Mouse (Mus musculus) retina, postnatal 7 days (tissue): ENCODE data around the gene Ncoa5.

Experiments
- DNase-seq: peaks from one replicate; pipeline ENCODE4 v3.0.0-alpha.2; 2012; ENCODE audit warnings: low read depth, low spot score

Ncoa5 gene

DNA sequence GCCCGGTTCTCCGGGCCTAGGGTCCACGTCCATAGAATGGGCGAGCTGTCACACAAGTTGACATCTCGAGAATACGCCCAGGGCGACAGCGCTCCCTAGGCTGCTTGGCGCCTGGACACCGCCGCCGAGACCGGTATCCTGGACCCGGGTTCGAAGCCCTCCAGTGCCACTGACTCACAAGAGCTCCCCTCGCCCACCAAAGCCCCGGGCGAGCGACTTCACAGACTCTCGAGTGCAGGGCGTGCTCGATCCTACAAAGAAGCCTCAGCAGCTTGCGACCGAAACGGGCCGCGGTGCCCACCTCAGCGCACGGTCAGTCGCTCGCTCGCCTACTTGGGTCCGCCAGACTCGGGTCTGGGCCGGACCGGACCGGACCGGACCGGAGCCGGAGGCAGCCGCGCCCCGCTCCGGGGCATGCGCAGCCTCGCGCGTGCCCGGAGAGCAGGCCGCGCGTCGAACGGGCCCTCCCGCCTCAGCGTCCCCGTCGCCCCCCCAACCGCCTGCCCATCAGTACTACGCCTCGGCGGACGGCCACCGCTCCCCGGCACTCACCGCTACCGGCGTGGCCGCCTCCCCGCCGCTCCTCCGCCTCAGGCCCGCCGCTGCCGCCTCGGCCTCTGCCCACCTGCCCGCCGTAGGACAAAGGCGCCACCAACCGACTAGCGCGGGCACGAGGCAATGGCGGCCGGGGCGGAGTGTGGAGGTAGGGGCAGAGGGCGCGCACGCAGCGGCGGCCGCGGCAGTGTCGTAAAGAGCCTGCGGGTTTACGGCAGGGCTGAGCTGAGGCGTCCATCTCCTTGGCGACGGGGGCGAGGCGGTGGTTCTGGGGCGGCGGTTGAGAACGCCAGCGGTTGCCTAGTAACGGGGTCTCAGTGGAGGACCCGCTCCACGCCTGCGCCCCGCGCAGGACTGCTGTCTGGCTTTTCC lies at the start of gene Ncoa5:
Gene Ncoa5, minus strand, starts transcription at position 737 of the 927 bp plus-strand sequence.
- DNase-seq: peak; percentile 94

DNA sequence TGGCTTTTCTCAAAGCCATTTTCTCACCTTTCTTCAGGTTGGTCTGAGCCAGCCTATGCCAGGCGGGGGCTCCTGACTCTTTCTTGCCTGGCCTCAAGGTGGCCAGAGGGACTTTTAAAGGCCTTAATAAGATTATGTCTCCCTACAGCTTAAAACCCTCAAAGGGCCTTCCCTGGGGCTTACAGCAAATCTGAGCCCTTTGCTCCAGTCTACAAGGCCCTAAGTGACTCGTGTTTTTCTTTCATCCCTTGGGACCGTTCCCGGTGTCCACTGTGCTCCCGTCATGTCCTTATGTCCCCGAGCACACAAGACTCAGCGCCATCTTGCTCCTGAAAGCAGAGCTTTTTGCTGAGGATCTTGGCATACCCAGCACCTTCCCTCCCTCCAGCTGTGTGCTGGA lies 46.6 kb upstream of the Ncoa5 start:
- no peak for DNase-seq

DNA sequence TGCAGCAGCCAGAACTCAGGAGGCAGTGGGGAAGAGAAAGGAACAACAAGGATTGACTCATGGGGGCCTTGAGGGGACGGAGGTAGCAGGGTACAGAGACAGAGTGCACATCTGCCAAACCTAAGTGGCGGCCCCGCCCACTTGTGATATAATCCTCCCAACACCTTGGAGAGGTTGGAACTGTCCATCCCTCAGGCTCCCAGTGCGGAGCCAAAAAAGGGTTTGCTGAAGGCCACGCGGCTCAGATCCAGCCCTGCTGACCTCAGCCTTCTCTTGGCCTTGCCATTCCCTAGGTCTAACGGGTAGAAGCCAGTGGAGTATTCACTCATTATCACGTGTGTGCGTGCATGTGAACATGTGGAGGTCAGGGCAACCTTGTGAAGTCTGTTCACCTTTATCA lies 46.0 kb upstream of the Ncoa5 start:
- no peak for DNase-seq

DNA sequence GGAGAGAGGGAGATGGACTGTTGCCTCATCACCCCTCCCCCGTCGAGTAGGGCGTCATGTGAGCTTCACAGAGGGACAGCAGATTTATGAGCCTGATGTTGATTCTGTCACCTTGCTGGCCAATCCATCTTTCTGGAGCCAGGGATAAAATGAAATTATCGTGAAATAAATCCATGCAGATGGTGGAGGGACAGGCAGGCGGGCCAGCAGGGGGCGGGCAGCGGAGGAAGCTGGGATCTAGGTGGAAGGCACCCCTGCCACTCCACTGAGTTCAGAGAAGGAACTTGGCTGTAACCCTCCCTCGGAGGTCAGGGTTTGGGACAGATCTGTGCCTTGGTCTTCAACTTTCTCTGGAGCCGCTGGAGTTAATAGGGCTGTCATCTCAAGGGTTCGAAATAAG lies 43.9 kb upstream of the Ncoa5 start:
- no peak for DNase-seq

DNA sequence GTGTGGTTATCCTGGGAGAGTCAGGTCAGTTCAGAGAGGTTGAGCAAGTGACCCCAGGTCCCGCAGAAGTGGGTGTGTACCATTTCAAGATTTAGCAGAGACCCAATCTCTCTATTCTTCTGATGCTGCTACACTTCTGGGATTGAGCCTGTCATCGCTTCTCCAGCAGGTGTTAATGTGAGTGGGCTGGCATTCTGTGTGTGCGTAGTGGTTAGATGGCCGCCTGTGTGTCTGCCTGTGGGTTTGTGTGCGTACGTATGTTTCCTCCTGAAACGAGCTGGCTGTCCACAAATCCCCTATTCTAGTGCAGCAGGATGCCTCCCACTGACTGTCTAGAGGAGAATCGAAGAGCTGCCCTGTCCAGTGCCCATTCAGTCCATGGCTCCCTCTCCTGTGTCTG lies 43.4 kb upstream of the Ncoa5 start:
- no peak for DNase-seq

DNA sequence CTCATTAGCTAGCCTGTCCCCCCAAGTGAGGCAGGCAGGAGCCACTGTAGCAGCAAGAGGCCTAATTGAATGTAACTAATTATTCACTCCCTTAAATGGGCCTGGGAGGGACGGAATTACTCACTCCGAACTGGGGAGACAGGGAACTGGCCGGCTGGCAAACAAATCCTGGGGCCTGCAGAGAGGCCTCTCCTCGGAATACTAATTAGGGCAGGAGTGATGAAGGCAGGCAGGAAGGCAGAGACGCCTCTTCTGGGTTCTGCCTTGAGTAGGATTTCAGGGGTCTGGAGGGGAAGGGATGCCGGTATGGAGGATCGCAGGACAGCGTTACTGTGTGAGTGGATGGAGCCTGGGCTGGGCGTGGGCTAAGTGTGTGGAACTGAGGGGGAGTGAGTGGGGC lies 42.4 kb upstream of the Ncoa5 start:
- DNase-seq: no peak

DNA sequence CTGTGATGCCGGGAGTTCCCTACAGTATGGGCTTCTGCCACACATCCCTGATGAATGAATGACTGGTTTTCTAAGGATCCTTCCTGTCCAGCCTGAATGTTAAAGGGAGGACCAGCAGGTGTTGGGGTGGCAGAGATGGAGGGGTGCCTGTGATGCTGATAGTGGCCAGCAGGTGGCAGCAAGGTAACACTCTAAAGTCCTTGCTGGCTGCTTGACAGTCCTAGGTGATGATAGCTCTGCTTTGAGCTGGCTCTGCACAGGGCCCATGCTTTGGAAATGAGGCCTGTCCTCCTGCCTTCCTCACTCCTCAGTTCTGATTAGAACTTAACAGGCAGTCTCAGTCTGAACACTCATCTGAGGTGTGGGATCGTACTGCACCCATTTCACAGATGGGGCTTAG lies 40.3 kb upstream of the Ncoa5 start:
- DNase-seq: peak; percentile 63

DNA sequence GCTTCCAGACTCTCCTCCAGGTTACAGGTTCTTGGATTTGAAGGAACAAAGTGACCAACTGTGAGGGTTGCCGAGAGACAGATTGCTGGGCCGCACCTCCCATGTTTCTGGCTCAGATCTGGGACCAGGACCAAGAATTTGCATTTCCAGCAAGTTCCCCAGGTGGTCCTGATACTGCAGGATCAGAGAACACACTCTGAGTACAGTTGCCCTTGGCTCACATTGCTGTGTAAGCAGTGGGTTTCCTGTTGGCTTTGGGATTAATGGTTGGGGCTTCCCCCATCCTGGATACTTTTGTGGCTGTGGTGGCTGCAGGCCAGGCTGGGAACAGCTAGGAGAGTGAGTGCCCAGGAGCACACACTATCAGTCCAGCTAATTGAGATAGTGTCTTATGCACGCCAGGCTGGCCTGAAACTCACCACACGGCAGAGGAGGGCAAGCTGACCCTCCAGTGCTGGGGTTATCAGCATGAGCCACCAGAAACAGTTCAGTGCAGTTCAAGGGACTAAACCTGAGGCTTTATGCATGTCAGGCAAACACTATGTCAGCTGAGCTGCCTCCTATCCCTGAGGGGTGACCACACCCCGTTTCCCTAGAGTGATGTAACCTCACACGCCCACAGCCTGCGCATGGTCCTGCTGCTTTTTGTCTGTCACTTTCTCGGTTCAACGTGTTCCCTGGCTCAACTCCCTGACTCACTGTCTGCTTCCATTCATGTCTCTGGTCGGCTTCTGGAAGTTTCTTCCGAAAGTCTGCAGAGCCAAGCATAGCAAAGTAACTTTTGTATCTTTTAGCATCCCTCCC lies 39.6 kb upstream of the Ncoa5 start:
- no peak for DNase-seq

DNA sequence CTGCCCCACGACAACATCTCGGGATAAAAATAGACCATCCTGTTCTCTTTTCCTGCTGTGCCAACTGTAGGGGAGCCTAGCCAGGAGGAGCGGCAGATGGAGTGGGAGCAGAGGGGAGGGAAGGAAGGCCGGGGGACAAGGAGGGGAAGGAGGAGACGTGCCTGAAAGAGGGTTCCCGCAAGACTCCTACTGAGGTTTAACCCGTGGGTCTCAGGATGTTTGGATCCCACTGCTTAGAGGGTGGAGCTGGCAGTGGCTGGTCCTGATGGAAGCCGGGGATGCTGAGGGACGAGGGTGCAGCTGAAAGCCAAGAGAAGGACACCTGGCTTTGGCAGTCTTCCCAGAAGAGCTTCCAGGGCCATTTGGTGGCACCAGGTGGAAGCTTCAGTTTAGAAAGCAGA lies 38.7 kb upstream of the Ncoa5 start:
- DNase-seq: no peak

DNA sequence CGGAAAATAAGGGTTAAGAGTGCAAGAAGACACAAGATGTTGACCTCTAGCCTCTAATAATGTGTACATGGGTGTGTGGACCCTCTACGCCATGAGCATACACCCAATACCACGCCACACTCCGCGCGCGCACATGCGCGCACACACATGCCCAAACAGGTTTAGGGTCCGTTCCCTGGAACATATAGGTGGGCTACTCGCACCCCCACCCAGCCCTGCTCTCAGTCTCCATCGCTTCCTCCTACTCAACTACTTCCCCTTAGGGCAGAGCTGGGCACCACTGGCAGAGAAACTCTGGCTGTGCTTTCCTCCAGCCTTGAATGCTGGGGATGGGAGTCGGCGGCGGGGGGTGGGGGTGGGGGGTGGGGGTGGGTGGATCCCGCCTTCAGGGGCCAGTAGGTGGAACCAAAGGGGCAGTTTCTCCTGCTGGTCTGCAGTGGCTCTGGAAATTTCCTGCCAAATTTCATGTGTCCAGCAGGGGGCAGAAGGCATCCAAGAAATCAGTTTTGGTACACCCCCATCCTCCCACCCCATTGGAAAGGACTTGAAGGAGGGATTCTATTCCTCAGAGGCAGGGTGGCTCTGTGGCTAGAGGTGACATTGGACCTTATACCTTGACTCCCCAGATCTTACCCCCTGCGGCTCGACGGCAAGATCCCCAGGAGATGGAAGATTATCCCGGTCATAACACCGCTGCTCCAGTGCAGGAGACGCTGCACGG lies 35.6 kb upstream of the Ncoa5 start:
- DNase-seq: peak; percentile 63

DNA sequence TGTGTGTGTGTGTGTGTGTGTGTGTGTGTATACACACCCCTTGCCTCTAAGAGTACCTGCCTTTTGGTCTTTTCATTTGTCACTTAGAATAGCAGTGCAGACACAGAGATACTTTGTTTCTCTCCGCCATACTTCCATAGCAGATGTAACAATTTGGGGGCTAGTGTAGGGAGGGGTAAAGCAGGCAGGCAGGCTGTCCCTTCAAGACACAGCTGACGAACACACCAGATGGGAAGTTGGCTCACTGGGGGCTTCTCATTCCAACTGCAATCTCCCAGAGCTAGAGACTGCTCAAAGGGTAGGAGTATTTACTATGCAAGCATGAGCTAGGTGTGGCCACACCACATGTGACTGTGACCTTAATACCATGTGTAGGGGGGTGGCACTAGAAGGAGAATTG lies 34.1 kb upstream of the Ncoa5 start:
- DNase-seq: no peak

DNA sequence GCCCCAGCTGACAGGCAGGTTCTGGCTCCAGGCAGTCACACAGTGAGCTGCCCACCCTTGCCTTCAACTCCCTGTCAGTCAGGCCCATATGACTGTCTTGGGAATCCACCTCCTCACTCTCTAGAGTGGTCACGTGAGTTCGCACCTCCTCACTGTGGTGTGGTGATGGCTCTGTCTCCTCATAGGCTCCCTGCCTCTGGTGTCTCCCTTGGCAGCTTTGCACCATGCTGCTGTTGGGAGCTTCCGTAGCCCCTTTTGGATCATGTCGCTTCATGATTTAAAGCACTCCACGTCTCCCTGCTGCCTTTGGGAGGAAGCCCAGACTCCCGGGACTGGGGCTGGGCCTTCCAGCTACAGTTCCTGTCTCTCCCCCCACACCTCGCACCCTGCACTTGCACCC lies 29.8 kb upstream of the Ncoa5 start:
- no peak for DNase-seq

DNA sequence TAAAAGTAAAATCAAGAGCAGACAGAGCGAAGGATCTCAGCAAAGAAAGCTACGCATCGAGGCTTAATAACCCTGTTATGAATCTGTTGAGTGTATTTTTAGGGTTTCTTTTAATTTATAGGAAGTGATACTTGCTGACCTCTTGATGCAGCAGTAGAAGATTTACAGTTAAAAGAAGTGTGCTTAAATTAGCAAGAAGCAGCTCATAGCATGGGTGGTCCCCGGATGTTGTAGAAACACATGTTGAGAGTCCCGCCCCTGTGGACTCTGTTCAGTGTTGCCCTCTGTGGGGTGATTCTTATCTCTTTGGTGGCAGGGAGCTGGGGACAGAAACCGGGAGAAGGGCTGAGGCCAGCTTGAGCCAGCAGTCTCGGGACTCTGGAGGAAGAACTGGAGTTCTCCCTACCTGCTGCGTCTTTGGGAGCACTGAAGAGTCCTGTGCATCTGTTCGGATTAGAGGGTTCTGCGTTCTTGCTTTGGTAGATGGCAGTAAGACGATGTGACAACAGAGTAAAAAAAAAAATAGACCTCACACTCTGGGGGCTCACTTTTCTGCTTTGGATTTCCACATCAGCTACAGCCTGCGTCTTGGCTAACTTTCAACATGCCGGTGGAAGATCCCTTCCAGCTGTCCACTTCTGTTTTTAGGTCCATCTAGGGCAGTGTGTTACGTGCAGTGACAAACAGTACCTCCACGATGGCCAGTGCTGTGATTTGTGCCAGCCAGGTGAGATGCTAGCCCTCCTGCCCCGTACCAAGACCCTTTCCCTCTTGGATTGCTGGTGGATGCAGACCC lies 27.2 kb upstream of the Ncoa5 start:
- DNase-seq: no peak

DNA sequence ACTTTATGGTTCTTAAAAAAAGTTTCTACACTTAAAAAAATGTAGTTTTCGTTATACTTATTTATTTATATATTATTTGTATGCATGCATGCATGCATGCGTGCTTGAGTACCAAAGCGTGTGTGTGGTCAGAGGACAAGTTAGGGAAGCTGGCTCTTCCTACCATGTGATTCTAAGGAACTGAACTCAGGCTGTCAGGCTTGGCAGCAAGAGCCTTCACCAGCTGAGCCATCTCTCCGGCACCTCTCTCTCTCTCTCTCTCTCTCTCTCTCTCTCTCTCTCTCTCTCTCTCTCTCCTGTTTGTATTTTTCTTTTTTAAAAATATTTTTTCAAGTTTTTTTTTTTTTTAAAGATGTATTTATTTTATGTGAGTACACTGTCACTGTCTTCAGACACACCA lies 25.3 kb upstream of the Ncoa5 start:
- DNase-seq: no peak

DNA sequence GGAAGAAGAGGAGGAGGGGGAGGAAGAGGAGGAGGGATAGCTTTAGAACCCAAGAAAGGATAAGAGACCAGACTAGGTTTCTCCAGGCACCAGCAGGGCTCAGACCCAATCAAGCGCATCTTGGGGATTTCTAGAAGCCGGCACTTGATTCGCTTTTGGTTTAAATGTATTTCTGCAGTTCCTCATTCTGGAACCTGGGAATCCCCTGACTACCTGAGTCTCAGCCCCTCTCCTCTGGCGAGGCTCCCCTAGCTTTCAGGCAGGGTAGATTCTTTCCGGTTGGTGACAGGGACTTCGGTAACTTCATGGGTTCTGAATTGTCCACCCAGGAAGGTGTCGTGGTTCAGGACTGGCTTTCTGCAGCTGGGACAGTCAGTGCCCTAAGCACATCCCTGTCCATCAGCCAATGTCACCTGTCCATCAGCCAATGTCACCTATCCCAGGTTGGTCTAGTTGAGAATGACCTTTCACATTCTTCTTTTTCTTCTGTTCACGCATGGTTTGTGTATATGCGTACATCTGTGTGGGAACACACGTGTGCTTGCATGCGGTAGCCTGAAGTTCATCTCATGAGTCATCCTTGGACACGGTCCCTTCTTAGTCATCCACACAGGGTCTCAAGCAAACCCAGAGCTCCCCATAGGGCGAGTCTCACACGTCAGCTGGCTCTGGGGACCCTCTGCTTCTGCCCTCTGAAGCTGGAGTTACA lies 21.9 kb upstream of the Ncoa5 start:
- DNase-seq: no peak

DNA sequence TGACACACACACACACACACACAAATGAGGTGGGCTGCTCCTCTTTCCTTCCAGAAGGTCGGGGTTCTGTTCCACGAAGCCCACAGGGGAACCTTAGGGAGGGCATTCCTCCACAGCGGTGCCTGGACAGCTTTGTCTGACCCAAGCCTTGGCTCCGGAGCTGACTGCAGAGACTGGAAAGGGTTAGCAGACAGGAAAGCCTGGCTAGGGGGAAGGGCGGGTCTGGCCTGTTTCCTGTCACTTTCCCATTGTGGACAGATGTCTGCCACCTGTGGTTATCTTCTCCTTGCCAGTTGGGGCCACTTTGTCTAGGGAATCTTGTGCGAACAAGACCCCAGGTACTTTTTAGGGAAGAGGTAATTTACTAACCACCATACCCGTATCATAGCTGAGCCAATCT lies 21.2 kb upstream of the Ncoa5 start:
- no peak for DNase-seq

DNA sequence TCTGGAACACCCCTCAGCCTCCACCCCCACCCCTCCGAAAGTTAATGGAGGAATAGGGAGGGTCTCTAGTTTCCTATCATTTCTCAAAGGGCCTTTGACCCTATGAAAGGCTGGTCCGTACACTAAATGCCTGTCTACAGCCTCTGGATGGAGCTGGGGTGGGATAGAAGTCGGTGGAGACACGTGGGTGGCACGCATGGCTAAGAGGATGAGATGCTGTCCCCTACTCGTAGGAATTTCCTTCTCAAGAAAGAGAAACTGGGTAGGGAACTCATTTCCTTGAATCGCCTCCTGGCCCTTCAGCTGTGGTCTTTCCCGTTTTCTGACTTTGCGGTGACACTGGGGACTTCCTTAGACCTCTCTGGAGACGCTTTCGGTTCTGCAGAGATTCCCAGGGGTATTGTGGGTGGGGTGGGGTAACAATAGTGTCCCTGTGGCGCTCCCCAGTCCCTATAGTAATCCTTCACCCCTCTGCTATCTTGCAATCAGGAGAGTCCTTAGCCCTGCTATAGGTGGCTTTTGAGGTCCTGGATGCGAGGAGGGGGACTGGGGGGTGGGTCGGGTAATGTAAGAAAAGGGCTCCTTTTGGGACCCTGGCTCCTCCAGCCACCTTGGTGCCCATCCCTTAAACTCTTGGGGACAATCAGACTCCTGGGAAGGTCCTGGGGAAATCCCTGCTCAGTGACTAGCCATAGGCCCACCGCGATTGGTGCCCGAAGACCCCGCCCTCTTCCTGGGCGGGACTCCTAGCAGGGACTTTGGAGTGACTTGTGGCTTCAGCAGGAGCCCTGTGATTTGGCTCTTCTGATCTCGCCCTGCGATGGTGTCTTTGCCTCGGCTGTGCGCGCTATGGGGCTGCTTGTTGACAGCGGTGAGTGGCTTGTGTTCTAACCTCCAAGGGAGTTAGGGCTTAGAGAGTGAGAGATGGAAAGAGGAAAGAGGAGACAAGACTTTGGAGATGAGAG lies 20.5 kb upstream of the Ncoa5 start, which contains the start of gene Cd40:
Gene Cd40, plus strand, starts transcription at position 740 of the 965 bp plus-strand sequence.
- DNase-seq: no peak

DNA sequence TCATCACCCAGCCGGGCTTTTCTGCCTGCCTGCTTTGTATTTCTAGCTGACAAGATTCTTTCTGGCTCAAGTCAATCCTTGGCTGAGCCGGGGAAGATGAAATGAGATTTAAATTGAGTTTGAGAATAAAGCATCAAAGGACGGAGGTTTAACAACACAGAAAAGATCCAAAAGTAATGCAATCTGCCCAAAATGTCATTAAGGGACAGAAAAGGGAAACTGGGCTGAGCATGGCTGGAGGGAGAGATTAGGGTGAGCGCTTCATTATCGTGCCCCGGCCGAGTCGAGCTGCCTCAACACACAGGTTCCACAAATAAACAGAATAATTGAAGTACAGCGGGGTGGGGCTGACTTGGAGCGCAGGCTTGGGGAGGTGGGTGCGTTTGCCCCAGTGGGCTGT lies 16.9 kb upstream of the Ncoa5 start:
- no peak for DNase-seq

DNA sequence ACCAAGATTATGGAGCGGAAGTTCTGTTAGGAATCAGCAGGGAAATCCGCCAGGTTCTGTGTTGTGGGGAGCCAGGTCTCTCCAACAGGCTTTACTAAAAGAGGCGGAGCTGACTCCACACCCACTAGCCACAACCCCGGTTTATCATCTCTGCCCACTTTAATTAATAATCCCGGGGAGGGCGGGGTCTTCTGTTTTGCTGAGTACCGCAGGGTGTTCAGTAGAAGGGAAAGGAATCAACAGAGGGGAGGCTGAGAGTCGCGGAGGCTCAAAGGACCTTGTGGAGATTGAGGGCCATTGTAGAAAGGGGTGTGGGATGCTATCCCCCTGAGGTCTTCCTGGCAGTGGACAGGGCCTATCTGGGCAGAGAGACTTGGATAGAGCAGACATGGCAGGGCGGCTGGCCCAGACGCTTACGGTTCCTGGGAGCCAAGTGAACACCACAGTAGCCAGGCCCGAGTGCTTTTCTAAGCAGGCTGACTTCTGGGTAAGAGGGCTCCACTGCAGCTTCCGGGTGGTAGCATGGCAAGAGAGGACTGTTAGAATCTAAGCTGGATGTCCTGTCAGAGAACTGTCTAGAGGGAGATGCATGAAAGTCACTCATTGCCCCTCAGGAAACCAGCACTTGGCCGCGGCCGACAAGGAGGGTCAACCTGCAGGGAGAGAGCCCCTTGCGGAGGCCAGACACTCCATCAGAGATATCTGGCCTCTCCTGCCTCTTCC lies 16.3 kb upstream of the Ncoa5 start:
- no peak for DNase-seq
